Mouse (Mus musculus) adrenal gland, adult 10 weeks (tissue): ENCODE data around the gene Catsperg1. TPM values are rescaled to one million over a fixed set of nuclear protein-coding genes. Genes with fewer than 3 reads are reported as not detected.

Source experiments
- polyA plus RNA-seq: library from polyadenylated mRNA; stranded (reverse); fragments of 350-450 nt; fragmentation: Illumina TruSeq; extraction: RNeasy Lipid Tissue Mini Kit (QIAGEN cat#74804); gene quantifications from one replicate; pipeline ENCODE4 v1.2.3, GENCODE M21; 2014; ENCODE audit warnings: low read depth, low replicate concordance

The Catsperg1 gene
- polyA plus RNA-seq = 0.35 TPM

DNA sequence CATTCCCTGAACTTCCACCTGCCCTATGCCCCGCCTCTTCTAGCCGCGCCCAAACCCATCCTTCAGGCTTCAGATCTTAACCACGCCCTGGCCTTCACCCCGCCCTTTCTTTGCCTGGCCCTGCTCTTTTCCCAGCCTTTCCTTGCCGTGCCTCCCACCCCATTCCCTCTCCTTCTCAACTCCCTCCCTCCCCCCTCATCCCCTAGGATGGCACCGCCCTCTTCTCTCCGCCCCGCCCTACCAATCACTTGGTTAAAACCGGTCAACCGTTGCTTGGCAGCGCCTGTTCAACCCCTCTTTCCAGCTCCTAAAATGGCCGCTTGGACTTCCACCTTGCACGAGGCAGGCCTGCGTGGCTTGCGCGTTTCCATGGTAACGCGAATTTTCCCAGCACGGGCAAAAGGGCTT is at the start of gene Catsperg1:
Gene Catsperg1 (minus strand): TSS at position 361 of the 408 bp plus-strand sequence.

DNA sequence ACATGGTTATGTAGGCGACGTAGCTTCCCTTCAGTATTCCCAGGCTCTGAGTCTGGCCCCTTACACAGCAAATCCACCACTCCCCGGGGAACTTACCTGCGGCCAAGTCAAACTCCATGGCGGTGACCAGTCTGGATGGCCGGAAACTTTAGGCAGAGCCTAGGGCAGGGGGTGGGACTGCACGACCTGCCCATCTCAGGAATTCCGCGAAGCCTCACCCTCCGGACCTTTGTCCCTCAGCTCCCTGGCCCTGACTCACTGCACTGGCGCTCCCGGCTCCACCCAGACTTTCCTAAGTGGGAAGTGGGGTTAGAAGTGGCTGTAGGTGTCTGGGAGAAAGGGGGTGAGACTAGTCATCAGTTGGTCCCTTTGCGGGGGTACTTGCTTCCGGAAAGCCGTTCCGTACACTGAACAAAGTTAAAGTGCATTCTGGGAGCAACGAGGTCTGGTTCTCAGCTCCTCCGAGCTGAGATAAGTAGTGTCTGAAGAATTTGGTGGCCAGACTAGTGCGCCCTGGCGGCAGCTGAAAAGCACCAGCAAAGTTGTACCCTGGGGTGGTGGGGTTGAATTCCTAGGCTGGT is 34.5 kb upstream of the Catsperg1 start, which contains the start of gene 2200002D01Rik:
Gene 2200002D01Rik (minus strand): TSS at position 206 of the 581 bp plus-strand sequence.

GRCm38 (mm10) chr7:29238019-29238967 is 24.5 kb upstream of the Catsperg1 start, which contains the start of gene Yif1b:
TSS of gene Yif1b (plus strand) at chr7:29238329.

DNA sequence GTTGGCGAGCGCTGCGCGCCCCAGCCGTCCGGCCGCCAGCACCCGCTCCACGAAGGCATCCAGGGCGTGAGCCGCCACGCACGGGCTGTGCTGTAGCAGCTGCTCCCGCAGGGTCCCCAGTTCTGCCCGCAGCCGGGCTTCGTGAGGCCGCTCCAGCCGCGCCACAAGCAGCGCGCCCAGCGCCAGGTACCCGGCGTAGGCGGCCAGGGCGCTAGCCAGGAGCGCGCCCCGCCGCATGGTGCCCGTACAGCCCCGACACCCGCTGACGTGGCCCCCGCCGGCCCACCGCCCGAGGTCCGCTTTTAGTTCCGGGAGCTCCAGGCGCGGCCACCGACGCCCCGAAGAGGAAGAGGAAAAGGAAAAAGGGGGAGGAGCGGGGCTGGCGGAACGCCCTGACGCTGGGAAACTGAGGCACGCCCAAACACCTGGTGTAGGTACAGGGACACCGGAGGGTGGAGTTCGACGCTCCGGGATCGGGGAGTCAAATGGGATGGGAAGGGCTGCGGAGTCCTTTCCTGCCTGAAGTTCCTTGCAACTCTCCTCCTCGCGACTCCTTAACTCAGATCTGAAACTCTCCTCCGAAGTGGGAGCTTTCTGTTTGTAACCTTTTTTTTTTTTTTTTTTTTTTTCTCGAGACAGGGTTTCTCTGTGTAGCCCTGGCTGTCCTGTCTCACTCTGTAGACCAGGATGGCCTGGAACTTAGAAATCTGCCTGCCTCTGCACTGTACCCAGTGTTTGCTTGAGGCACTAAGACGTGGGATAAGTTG is 18.6 kb upstream of the Catsperg1 start, which contains the start of gene Kcnk6:
Gene Kcnk6 (minus strand): TSS at position 269 of the 767 bp plus-strand sequence.

DNA sequence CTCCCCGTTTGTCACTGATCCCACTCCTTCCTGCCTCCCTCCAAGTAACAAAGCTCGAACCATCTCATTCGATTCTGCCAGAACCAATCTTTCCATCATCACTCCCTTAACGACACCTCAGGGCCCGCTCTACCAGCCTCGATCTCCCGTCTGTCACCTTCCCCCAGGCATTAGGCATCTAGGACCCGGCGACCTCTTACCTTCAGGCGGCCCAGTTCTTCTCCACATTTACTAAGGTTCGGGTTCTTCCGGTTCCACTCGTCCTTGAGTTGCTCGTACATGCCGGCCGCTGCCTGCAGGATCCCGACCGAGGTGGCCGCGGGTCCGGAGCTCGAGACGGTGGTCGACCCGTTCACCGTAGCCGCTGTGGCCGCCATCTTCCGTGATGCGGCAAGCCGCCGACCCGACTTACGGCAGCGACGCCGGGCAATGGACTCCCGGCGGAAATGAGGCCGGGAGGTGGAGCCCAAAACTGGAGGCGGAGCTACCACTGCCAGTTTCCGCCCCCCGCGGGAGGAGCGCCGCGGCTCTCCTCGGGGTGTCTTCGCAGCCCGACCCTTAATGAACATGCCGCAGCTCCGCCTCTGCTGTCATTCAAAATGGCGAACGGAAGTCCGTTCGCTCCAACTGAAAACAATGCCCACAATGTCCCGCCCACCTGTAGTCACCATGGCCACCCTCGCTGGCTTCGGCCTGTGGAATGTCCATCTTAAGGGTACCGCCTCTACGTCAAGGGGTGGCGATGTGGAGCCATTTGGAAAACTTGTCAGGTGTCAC is 33.6 kb downstream of the Catsperg1 start, which contains the start of gene Psmd8:
Gene Psmd8 (minus strand): TSS at position 625 of the 777 bp plus-strand sequence.

GRCm38 (mm10) chr7:29170066-29170754 is 43.6 kb downstream of the Catsperg1 start, which contains the start of the genes Ggn and Spred3:
TSS of gene Ggn (plus strand) at chr7:29170210.
TSS of gene Spred3 (minus strand) at chr7:29170411.

DNA sequence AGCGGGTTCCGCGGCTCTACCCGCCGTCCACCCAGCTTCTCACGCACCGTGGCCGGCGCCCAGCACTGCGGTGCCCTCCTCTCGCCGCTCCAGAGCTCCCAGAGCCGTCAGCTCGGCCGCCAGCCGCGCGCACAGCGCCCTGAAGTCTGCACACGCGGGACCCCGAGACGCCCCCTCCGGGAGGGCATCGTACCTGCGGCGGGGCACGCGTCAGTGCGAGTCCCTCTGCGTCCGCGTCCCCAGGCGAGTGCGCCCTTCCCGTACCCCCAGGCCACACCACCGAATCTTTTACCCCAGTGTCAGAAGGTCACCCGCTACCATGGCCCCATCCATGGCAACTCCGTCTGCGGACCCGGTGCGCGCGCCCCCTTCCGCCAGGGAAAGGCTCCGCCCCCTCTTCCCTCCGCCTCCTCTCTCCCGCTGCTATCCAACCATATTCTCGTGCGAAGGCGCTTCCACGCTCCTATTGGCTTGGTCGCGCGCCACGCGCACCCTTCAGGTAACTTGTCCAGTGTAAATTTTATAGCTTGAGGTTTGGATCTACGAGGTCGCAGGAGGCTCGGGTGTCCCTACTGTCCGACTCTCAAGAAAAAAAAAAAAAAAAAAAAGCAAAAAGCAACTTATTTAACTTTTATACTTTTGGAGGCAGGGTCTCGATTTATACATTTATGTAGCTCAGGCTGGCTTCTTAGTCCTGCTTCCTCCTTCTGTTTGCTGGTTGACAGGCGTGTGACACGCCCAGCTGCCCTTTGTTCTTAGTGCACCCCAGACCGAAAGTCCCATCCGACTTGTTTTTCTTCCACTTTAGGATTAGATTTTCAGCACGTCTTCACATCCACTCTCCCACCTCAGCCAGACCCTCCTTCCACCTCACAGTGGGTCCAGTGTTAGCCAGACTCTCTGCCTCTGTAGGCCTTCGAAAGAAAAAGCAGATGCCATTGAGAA is 57.7 kb downstream of the Catsperg1 start, which contains the start of gene Fam98c:
Gene Fam98c (minus strand): TSS at position 397 of the 945 bp plus-strand sequence.

DNA sequence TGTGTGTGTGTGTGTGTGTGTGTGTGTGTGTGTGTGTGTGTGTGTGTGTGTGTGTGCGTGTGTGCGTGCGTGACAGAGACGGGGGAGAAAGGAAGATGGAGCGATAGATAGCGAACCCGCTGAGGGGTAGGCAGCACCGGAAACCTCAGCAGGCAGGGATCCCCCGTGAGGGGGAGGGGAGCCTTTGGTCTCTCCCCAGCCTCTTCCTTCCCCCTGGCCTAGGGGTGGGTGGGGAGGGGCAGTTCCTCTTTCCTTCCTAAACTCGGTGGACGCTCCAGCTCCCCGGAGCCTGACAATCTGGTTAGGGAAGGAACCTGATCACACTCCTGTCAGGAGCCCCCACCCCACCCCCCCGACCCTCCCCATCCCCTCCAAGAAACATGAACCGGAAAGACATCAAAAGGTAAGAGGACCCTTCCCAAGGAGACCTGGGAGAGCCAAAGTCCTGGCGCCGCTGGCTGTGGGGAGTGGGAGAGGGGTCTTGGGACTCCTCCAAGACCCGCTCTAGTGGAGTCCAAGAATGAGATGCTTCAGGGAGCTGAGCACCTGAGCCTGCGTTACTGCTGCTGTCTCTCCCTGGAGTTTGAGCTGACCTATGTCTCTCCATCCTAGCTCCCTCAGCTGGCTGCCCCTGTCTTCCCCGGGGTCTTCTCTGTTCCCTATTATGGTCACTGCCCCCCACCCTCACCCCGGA is 79.0 kb downstream of the Catsperg1 start, which contains the start of gene Rasgrp4:
Gene Rasgrp4 (plus strand): TSS at position 159 of the 694 bp plus-strand sequence.

Other genes with a start within 250 kb of the Catsperg1 start
- 8.5 TPM for gene Eif3k, start 232.2 kb downstream of the Catsperg1 start, polyA plus RNA-seq
- not detected for gene Map4k1, start 232.0 kb downstream of the Catsperg1 start, polyA plus RNA-seq
- gene Ryr1, start 88.9 kb downstream of the Catsperg1 start, polyA plus RNA-seq = 0.47 TPM
- 0.23 TPM for gene Rasgrp4, start 79.2 kb downstream of the Catsperg1 start, polyA plus RNA-seq
- 1.3 TPM for gene Fam98c, start 57.8 kb downstream of the Catsperg1 start, polyA plus RNA-seq
- not detected for gene Ggn, start 43.8 kb downstream of the Catsperg1 start, polyA plus RNA-seq
- 8.0 TPM for gene Spred3, start 43.6 kb downstream of the Catsperg1 start, polyA plus RNA-seq
- gene Psmd8, start 33.3 kb downstream of the Catsperg1 start, polyA plus RNA-seq = 105 TPM
- gene Kcnk6, start 18.5 kb upstream of the Catsperg1 start, polyA plus RNA-seq = 2.7 TPM
- not detected for gene Yif1b, start 24.3 kb upstream of the Catsperg1 start, polyA plus RNA-seq
- 2.6 TPM for gene 2200002D01Rik, start 34.4 kb upstream of the Catsperg1 start, polyA plus RNA-seq
- gene Spint2, start 67.9 kb upstream of the Catsperg1 start, polyA plus RNA-seq = 7.2 TPM
- gene Ppp1r14a, start 75.3 kb upstream of the Catsperg1 start, polyA plus RNA-seq = not detected
- not detected for gene Dpf1, start 89.9 kb upstream of the Catsperg1 start, polyA plus RNA-seq